In genomic region chr8:84066291-84066930, GRCm38 (mm10) we compare ENCODE assay signal across 8 mouse cellular contexts. TPM values are rescaled to one million over a fixed set of nuclear protein-coding genes. Genes with fewer than 3 reads are reported as not detected.
DNase-seq lines count a peak whose midpoint lies in the region; ATAC-seq and TF ChIP-seq lines count a peak whose summit lies in the region.

TSS of gene Rfx1 (plus strand) at chr8:84066834.

- peaks cover 14% of the 10 kb centered on the region; the same call in 1 of the 2 replicates for H3K79me2 ChIP-seq in CH12.LX (replicated peaks; ENCODE audit: control insufficient read depth, extremely low read depth, insufficient read depth, poor library complexity, severe bottlenecking)

- TF ChIP-seq POLR2A in CH12.LX (IDR thresholded peaks at IDR 0.05; ENCODE audit: low read depth, low read length) = peak; percentile 70

- H3K9me3 ChIP-seq in CH12.LX (replicated peaks; ENCODE audit: low read length) = no peaks in the 10 kb centered on the region
- H3K9me3 ChIP-seq in forebrain, embryonic 11.5 days (ENCODE audit: control insufficient read depth, low read length) = no peaks in the 10 kb centered on the region
- no peaks in the 10 kb centered on the region for H3K9me3 ChIP-seq in heart, embryonic 16.5 days (replicated peaks; ENCODE audit: control insufficient read depth, low read length)
- H3K9me3 ChIP-seq in liver, embryonic 15.5 days (replicated peaks) = no peaks in the 10 kb centered on the region
- no peaks in the 10 kb centered on the region for H3K9me3 ChIP-seq in neural tube, embryonic 12.5 days

- peaks cover 25 to 62% of the 10 kb centered on the region in 2 experiments for H3K4me1 ChIP-seq in CH12.LX (ENCODE audit: control insufficient read depth in 1 of 2, insufficient read depth in 2 of 2)
- peaks cover 2% of the 10 kb centered on the region; the same call in 1 of the 2 replicates for H3K4me1 ChIP-seq in forebrain, embryonic 11.5 days (replicated peaks; ENCODE audit: control insufficient read depth, insufficient read depth, low read length)
- peaks cover 43% of the 10 kb centered on the region for H3K4me1 ChIP-seq in heart, embryonic 16.5 days (ENCODE audit: control insufficient read depth, insufficient read depth, low read length)
- peaks cover 65% of the 10 kb centered on the region for H3K4me1 ChIP-seq in liver, embryonic 15.5 days (replicated peaks)
- H3K4me1 ChIP-seq in neural tube, embryonic 12.5 days = peaks cover 28% of the 10 kb centered on the region

- DNase-seq in CH12.LX (ENCODE audit: extremely low read depth) = peak; percentile 99
- DNase-seq in c-Kit-positive CD71-positive TER-119-negative erythroid progenitor cells, embryonic 14.5 days (ENCODE audit: low read depth) = peak; percentile 99
- peak; percentile 99 for DNase-seq in forebrain, embryonic 11.5 days (ENCODE audit: low spot score)
- DNase-seq in kidney, postnatal 36 days = peak; percentile 99 to 100
- DNase-seq in telencephalon, adult 2 months (ENCODE audit: low read depth, low spot score) = peak; percentile 100

- in situ Hi-C loops in CH12.LX (cut with MboI; ENCODE audit: low pct_ligation_motif_present, low pct_unique_long_range_greater_than_20kb, low sequenced_read_pairs) = no loop called here

- no peaks in the 10 kb centered on the region for H3K27me3 ChIP-seq in CH12.LX (replicated peaks)
- no peaks in the 10 kb centered on the region for H3K27me3 ChIP-seq in forebrain, embryonic 11.5 days (ENCODE audit: control insufficient read depth, insufficient read depth, low read length)
- no peaks in the 10 kb centered on the region for H3K27me3 ChIP-seq in heart, embryonic 16.5 days (ENCODE audit: control insufficient read depth, insufficient read depth, low read length)
- no peaks in the 10 kb centered on the region for H3K27me3 ChIP-seq in liver, embryonic 15.5 days
- no peaks in the 10 kb centered on the region for H3K27me3 ChIP-seq in neural tube, embryonic 12.5 days (replicated peaks)

- dilution Hi-C loops in CH12.LX (cut with MboI; ENCODE audit: extremely low pct_ligation_motif_present, extremely low pct_unique_long_range_greater_than_20kb, low sequenced_read_pairs) = no loop called here

- H3K27ac ChIP-seq in CH12.LX (ENCODE audit: insufficient read depth, low read depth) = peak within 1 kb of the TSS; percentile 73
- H3K27ac ChIP-seq in forebrain, embryonic 11.5 days (ENCODE audit: low read depth, low read length) = peak within 1 kb of the TSS; percentile 91
- H3K27ac ChIP-seq in heart, embryonic 16.5 days (ENCODE audit: low read length) = peak within 1 kb of the TSS; percentile 97
- peak within 1 kb of the TSS; percentile 96 for H3K27ac ChIP-seq in liver, embryonic 15.5 days (replicated peaks)
- peak within 1 kb of the TSS; percentile 95 for H3K27ac ChIP-seq in neural tube, embryonic 12.5 days

- peak within 1 kb of the TSS; percentile 93 for H3K9ac ChIP-seq in CH12.LX (ENCODE audit: insufficient read depth, low read depth)
- peak within 1 kb of the TSS; percentile 89 for H3K9ac ChIP-seq in forebrain, embryonic 11.5 days (ENCODE audit: low read length)
- H3K9ac ChIP-seq in heart, embryonic 16.5 days (ENCODE audit: low read length) = peak within 1 kb of the TSS; percentile 87
- H3K9ac ChIP-seq in liver, embryonic 15.5 days = peak within 1 kb of the TSS; percentile 76
- H3K9ac ChIP-seq in neural tube, embryonic 12.5 days = peak within 1 kb of the TSS; percentile 81

- H3K36me3 ChIP-seq in CH12.LX (replicated peaks in 1 of 2; ENCODE audit: control insufficient read depth in 1 of 2, insufficient read depth in 1 of 2, low read length in 1 of 2) = peaks cover 0 to 10% of the 10 kb centered on the region in 2 experiments
- no peaks in the 10 kb centered on the region for H3K36me3 ChIP-seq in forebrain, embryonic 11.5 days (ENCODE audit: control insufficient read depth, insufficient read depth, low read length)
- H3K36me3 ChIP-seq in heart, embryonic 16.5 days (ENCODE audit: control insufficient read depth, insufficient read depth) = no peaks in the 10 kb centered on the region
- H3K36me3 ChIP-seq in liver, embryonic 15.5 days (replicated peaks) = no peaks in the 10 kb centered on the region
- no peaks in the 10 kb centered on the region for H3K36me3 ChIP-seq in neural tube, embryonic 12.5 days

- TF ChIP-seq EP300 in CH12.LX (IDR thresholded peaks at IDR 0.05; ENCODE audit: low read length) = no peak

- peak within 1 kb of the TSS; percentile 81 for H3K4me2 ChIP-seq in CH12.LX (ENCODE audit: insufficient read depth, low read depth, poor library complexity, severe bottlenecking)
- peak within 1 kb of the TSS; percentile 81 for H3K4me2 ChIP-seq in forebrain, embryonic 11.5 days (ENCODE audit: low read depth, low read length, severe bottlenecking)
- peak within 1 kb of the TSS; percentile 81 for H3K4me2 ChIP-seq in heart, embryonic 16.5 days (ENCODE audit: low read depth, low read length)
- H3K4me2 ChIP-seq in liver, embryonic 15.5 days = peak within 1 kb of the TSS; percentile 92
- peak within 1 kb of the TSS; percentile 70 for H3K4me2 ChIP-seq in neural tube, embryonic 12.5 days (replicated peaks)

- TF ChIP-seq CTCF in CH12.LX (conservative IDR thresholded peaks at IDR 0.05 in 1 of 2, IDR thresholded peaks at IDR 0.05 in 1 of 2; ENCODE audit: low read depth in 2 of 2, low read length in 2 of 2) = no peak

- WGBS in forebrain, embryonic 11.5 days = under 1% methylated on average over 51 of the region's 51 CpGs
- under 1% methylated on average over 51 of the region's 51 CpGs for WGBS in heart, embryonic 16.5 days
- WGBS in liver, embryonic 15.5 days (ENCODE audit: insufficient replicate concordance) = under 1% methylated on average over 51 of the region's 51 CpGs
- WGBS in neural tube, embryonic 12.5 days = under 1% methylated on average over 51 of the region's 51 CpGs

- TF ChIP-seq RAD21 in CH12.LX (IDR thresholded peaks at IDR 0.05; ENCODE audit: low read depth, low read length) = no peak

- ATAC-seq in forebrain, embryonic 11.5 days (replicated peaks; ENCODE audit: low FRiP score) = peak; percentile 99
- peak; percentile 96 for ATAC-seq in heart, embryonic 16.5 days (replicated peaks; ENCODE audit: extremely low read depth, insufficient read depth, low FRiP score)
- ATAC-seq in liver, embryonic 15.5 days (ENCODE audit: insufficient read depth) = peak; percentile 95
- ATAC-seq in neural tube, embryonic 12.5 days (ENCODE audit: low FRiP score, low read depth) = peak; percentile 99

- peak within 1 kb of the TSS; percentile 68 to 81 (median 70) for H3K4me3 ChIP-seq in CH12.LX (replicated peaks in 1 of 3; ENCODE audit: low read depth in 2 of 3, low read length in 2 of 3, poor library complexity in 1 of 3)
- H3K4me3 ChIP-seq in forebrain, embryonic 11.5 days (ENCODE audit: low read depth, low read length) = peak within 1 kb of the TSS; percentile 96
- peak within 1 kb of the TSS; percentile 85 for H3K4me3 ChIP-seq in heart, embryonic 16.5 days (ENCODE audit: low read length)
- peak within 1 kb of the TSS; percentile 74 for H3K4me3 ChIP-seq in liver, embryonic 15.5 days (replicated peaks)
- H3K4me3 ChIP-seq in neural tube, embryonic 12.5 days = peak within 1 kb of the TSS; percentile 95

TF ChIP-seq in CH12.LX, 34 proteins besides CTCF, POLR2A, EP300 and RAD21 (continues in another document):
- TF ChIP-seq TCF12 (IDR thresholded peaks at IDR 0.05; ENCODE audit: low read depth, low read length) (peak; percentile 74; the same call in 1 of the 2 replicates), HCFC1 (IDR thresholded peaks at IDR 0.05; ENCODE audit: low read depth, low read length) (peak; percentile 99), GABPA (IDR thresholded peaks at IDR 0.05; ENCODE audit: insufficient replicate concordance, low read depth, low read length) (peak; percentile 55; the same call in 1 of the 2 replicates), SIN3A (IDR thresholded peaks at IDR 0.05; ENCODE audit: low read length) (no peak; the same call in 1 of the 2 replicates), ZMIZ1 (IDR thresholded peaks at IDR 0.05; ENCODE audit: low read depth, low read length) (no peak; the same call in 1 of the 2 replicates), KAT2A (IDR thresholded peaks at IDR 0.05; ENCODE audit: insufficient replicate concordance, low read length) (peak; percentile 93; the same call in 1 of the 2 replicates), MAZ (IDR thresholded peaks at IDR 0.05; ENCODE audit: low read depth, low read length) (no peak), JUND (conservative IDR thresholded peaks at IDR 0.05; ENCODE audit: low read depth, low read length) (peak; percentile 47; the same call in 1 of the 2 replicates), IRF4 (IDR thresholded peaks at IDR 0.05; ENCODE audit: low read depth, low read length) (0 out of 2 replicates have a peak, but pooled peaks have one; percentile 27), MAFK (IDR thresholded peaks at IDR 0.05; ENCODE audit: insufficient replicate concordance, low read length) (no peak), MYC (IDR thresholded peaks at IDR 0.05; ENCODE audit: low read depth, low read length) (no peak; the same call in 1 of the 2 replicates), MXI1 (IDR thresholded peaks at IDR 0.05; ENCODE audit: low read depth, low read length) (peak; percentile 98), BHLHE40 (IDR thresholded peaks at IDR 0.05; ENCODE audit: low read depth, low read length) (no peak), ZKSCAN1 (IDR thresholded peaks at IDR 0.05; ENCODE audit: borderline replicate concordance, low read depth, low read length) (no peak), ETS1 (conservative IDR thresholded peaks at IDR 0.05; ENCODE audit: low read depth, low read length) (no peak; the same call in 1 of the 2 replicates), ZC3H11A (IDR thresholded peaks at IDR 0.05; ENCODE audit: low read depth, low read length) (no peak), POLR2AphosphoS2 (IDR thresholded peaks at IDR 0.05; ENCODE audit: low read depth, low read length) (peak; percentile 67; the same call in 1 of the 2 replicates), CHD1 (IDR thresholded peaks at IDR 0.05; ENCODE audit: low read depth, low read length) (no peak), NELFE (IDR thresholded peaks at IDR 0.05; ENCODE audit: low read depth, low read length) (peak; percentile 69), UBTF (IDR thresholded peaks at IDR 0.05; ENCODE audit: low read depth, low read length) (no peak), MEF2A (IDR thresholded peaks at IDR 0.05; ENCODE audit: borderline replicate concordance, low read depth, low read length) (peak; percentile 63; the same call in 1 of the 2 replicates), USF2 (conservative IDR thresholded peaks at IDR 0.05; ENCODE audit: low read depth, low read length) (no peak)

RNA-seq across cellular contexts. Expression of gene Rfx1, which starts in this region (rescaled TPM):
- total RNA-seq in CH12.LX (2012; rRNA removed) = 9.9 and 10.8 TPM in 2 replicates
- total RNA-seq in CH12.LX (2014; rRNA removed) = 3.2 and 3.5 TPM in 2 replicates
- polyA plus RNA-seq in CH12.LX (2012; ENCODE audit: insufficient read length, low read depth) = 10.7 and 13.1 TPM in 2 replicates
- 11.0 and 11.5 TPM in 2 replicates for polyA plus RNA-seq in forebrain, embryonic 11.5 days (2014; fragmentation: Nextera tagmentation; extraction: Ambion mirVana)
- polyA plus RNA-seq in heart, embryonic 16.5 days (2015; fragmentation: Nextera tagmentation; extraction: Ambion mirVana) = 5.9 and 6.4 TPM in 2 replicates
- 2.4 and 2.9 TPM in 2 replicates for polyA plus RNA-seq in liver, embryonic 15.5 days (2015; fragmentation: Nextera tagmentation; extraction: Ambion mirVana)
- 9.1 and 9.3 TPM in 2 replicates for polyA plus RNA-seq in neural tube, embryonic 12.5 days (2016; fragmentation: Nextera tagmentation; extraction: Ambion mirVana)

Comparison
In these comparisons a context has a peak if more than half of its experiments do, and no peak if none do; other contexts are left out.
1. Peak in every context shown above with its lines: DNase-seq, ATAC-seq, H3K4me3 ChIP-seq and H3K27ac ChIP-seq.